Mouse (Mus musculus): ENCODE data around the gene Slc25a44.

DNA sequence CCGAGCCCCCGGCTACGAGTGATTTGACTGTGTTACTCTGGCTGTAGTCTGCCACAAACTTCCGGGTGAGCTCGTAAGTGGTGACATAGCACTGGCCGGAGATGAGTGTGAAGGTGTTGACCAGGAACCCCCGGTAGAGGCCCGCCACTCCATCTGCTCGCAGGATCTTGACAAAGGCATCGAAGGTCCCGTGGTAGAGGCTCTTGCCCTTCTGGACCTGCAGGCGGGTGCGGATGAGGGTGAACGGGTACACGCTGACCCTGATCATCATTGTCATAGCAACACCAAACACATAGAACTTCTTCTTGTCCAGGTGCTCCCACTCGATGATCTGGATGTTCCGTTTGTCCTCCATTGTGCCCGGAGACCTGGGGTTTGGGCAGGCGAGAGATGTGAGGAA, 4.2 kb downstream of the Slc25a44 start:
- TF ChIP-seq CTCF (IDR thresholded peaks at IDR 0.05) (no peak), POLR2A (IDR thresholded peaks at IDR 0.05; ENCODE audit: insufficient read depth, low read depth, low read length) (no peak), EP300 (IDR thresholded peaks at IDR 0.05; ENCODE audit: insufficient read depth, low read depth, low read length) (no peak)

All from heart, adult 2 months (tissue).